Mouse (Mus musculus) CH12.LX (cell line): ENCODE measurements around the gene Retn. TPM values are rescaled to one million over a fixed set of nuclear protein-coding genes. Genes with fewer than 3 reads are reported as not detected.
A peak's percentile ranks its signal among the peaks of the same experiment; 100 is the strongest.

Experiments used
- DNase-seq: peaks from one replicate; pipeline ENCODE4 v3.0.0-alpha.2; 2013; ENCODE audit errors: extremely low read depth
- H3K27ac ChIP-seq: 2 replicates; pipeline ENCODE4 v1.5.1; 2012; ENCODE audit warnings: low read depth, mild to moderate bottlenecking, control low read depth, moderate library complexity; ENCODE audit not compliant: insufficient read depth
- H3K27me3 ChIP-seq: replicated peaks from 2 replicates; pipeline ENCODE3; 2012; ENCODE audit warnings: inconsistent platforms
- H3K36me3 ChIP-seq, 2 experiments: replicated peaks in 1 of 2; 2 replicates each; pipeline versions ENCODE3 to v1.6.1; 2012; ENCODE audit warnings: inconsistent platforms in 1 of 2, low read length in 1 of 2, mild to moderate bottlenecking in 1 of 2, mixed read lengths in 1 of 2, moderate library complexity in 1 of 2; ENCODE audit not compliant: control insufficient read depth in 1 of 2, insufficient read depth in 1 of 2
- H3K4me1 ChIP-seq, 2 experiments: 2 replicates each; pipeline ENCODE4 v1.6.1; 2012; ENCODE audit warnings: inconsistent platforms in 1 of 2, moderate library complexity in 1 of 2; ENCODE audit not compliant: insufficient read depth in 2 of 2, control insufficient read depth in 1 of 2
- H3K4me2 ChIP-seq: 2 replicates; pipeline ENCODE4 v1.6.1; 2012; ENCODE audit warnings: low read depth, mild to moderate bottlenecking, control low read depth; ENCODE audit not compliant: poor library complexity, insufficient read depth, severe bottlenecking
- H3K4me3 ChIP-seq, 3 experiments: fragments of 150-350 bp in 1 of 3; sonication (generic) in 1 of 3; replicated peaks in 1 of 3; 2 replicates each; pipeline versions ENCODE3 to v1.5.1; 2011 to 2012; ENCODE audit warnings: low read depth in 2 of 3, low read length in 2 of 3, mild to moderate bottlenecking in 2 of 3, moderate library complexity in 2 of 3, control low read depth in 1 of 3, improper control_type of control experiment in 1 of 3, inconsistent platforms in 1 of 3, mixed read lengths in 1 of 3; ENCODE audit not compliant: poor library complexity in 1 of 3
- H3K79me2 ChIP-seq: replicated peaks from 2 replicates; pipeline ENCODE4 v1.6.1; 2012; ENCODE audit warnings: mild to moderate bottlenecking, moderate library complexity; ENCODE audit not compliant: control insufficient read depth, poor library complexity, insufficient read depth, severe bottlenecking; ENCODE audit errors: extremely low read depth
- H3K9ac ChIP-seq: 2 replicates; pipeline ENCODE4 v1.6.1; 2012; ENCODE audit warnings: low read depth, mild to moderate bottlenecking, control low read depth, moderate library complexity; ENCODE audit not compliant: insufficient read depth
- H3K9me3 ChIP-seq: replicated peaks from 2 replicates; pipeline ENCODE3; 2012; ENCODE audit warnings: low read length, inconsistent platforms, mixed read lengths
- BHLHE40 ChIP-seq: IDR thresholded peaks from 2 replicates; pipeline ENCODE4 v1.6.1; 2011; ENCODE audit warnings: mild to moderate bottlenecking, low read depth, low read length, improper control_type of control experiment
- E2F4 ChIP-seq: IDR thresholded peaks from 2 replicates; pipeline ENCODE4 v1.6.1; 2011; ENCODE audit warnings: low read depth, low read length, improper control_type of control experiment; ENCODE audit not compliant: insufficient replicate concordance
- ELF1 ChIP-seq: IDR thresholded peaks from 2 replicates; pipeline ENCODE4 v1.6.1; 2014; ENCODE audit warnings: low read depth, mild to moderate bottlenecking, inconsistent platforms, low read length, improper control_type of control experiment
- ETS1 ChIP-seq: conservative IDR thresholded peaks from 2 replicates; pipeline ENCODE4 v1.6.1; 2012; ENCODE audit warnings: low read depth, mild to moderate bottlenecking, inconsistent platforms, low read length, improper control_type of control experiment, moderate library complexity
- JUN ChIP-seq: IDR thresholded peaks from 2 replicates; pipeline ENCODE4 v1.6.1; 2011; ENCODE audit warnings: low read depth, mild to moderate bottlenecking, low read length, improper control_type of control experiment, moderate library complexity; ENCODE audit not compliant: insufficient read depth
- JUND ChIP-seq: conservative IDR thresholded peaks from 2 replicates; pipeline ENCODE4 v1.6.1; 2011; ENCODE audit warnings: low read depth, low read length, improper control_type of control experiment
- MAX ChIP-seq: IDR thresholded peaks from 2 replicates; pipeline ENCODE4 v1.6.1; 2011; ENCODE audit warnings: low read length, improper control_type of control experiment
- MAZ ChIP-seq: IDR thresholded peaks from 2 replicates; pipeline ENCODE4 v1.6.1; 2012; ENCODE audit warnings: low read depth, mild to moderate bottlenecking, inconsistent platforms, low read length, improper control_type of control experiment, moderate library complexity
- MXI1 ChIP-seq: IDR thresholded peaks from 2 replicates; pipeline ENCODE4 v1.6.1; 2011; ENCODE audit warnings: mild to moderate bottlenecking, low read depth, low read length, improper control_type of control experiment
- MYC ChIP-seq: IDR thresholded peaks from 2 replicates; pipeline ENCODE4 v1.6.1; 2011; ENCODE audit warnings: low read depth, mild to moderate bottlenecking, improper control_type of control experiment, low read length
- NRF1 ChIP-seq: IDR thresholded peaks from 2 replicates; pipeline ENCODE4 v1.6.1; 2014; ENCODE audit warnings: low read depth, mild to moderate bottlenecking, inconsistent platforms, low read length, improper control_type of control experiment, moderate library complexity
- PAX5 ChIP-seq: IDR thresholded peaks from 2 replicates; pipeline ENCODE4 v1.6.1; 2012; ENCODE audit warnings: low read length, inconsistent platforms, mixed read lengths
- POLR2A ChIP-seq: IDR thresholded peaks from 2 replicates; pipeline ENCODE4 v1.6.1; 2011; ENCODE audit warnings: low read depth, mild to moderate bottlenecking, improper control_type of control experiment, low read length
- RCOR1 ChIP-seq: conservative IDR thresholded peaks from 2 replicates; pipeline ENCODE4 v1.6.1; 2012; ENCODE audit warnings: low read depth, mild to moderate bottlenecking, inconsistent platforms, low read length, improper control_type of control experiment
- TCF12 ChIP-seq: IDR thresholded peaks from 2 replicates; pipeline ENCODE4 v1.6.1; 2014; ENCODE audit warnings: low read depth, mild to moderate bottlenecking, inconsistent platforms, low read length, improper control_type of control experiment
- USF1 ChIP-seq: IDR thresholded peaks from 2 replicates; pipeline ENCODE4 v1.6.1; 2014; ENCODE audit warnings: low read depth, mild to moderate bottlenecking, inconsistent platforms, low read length, improper control_type of control experiment
- ZKSCAN1 ChIP-seq: IDR thresholded peaks from 2 replicates; pipeline ENCODE4 v1.6.1; 2012; ENCODE audit warnings: low read depth, inconsistent platforms, low read length, improper control_type of control experiment, borderline replicate concordance
- ZNF384 ChIP-seq: IDR thresholded peaks from 2 replicates; pipeline ENCODE4 v1.6.1; 2012; ENCODE audit warnings: low read depth, low read length, improper control_type of control experiment, inconsistent platforms
- dilution Hi-C: fragments of 300-500 bp; cut with MboI; formaldehyde crosslinking; loops from 2 replicates; pipeline ENCODE4 v1.14.3; 2020; ENCODE audit warnings: low sequenced_read_pairs; ENCODE audit not compliant: extremely low pct_unique_long_range_greater_than_20kb, extremely low pct_ligation_motif_present
- in situ Hi-C: fragments of 300-500 bp; cut with MboI; formaldehyde crosslinking; loops from 3 replicates; pipeline ENCODE4 v1.14.3; 2019; ENCODE audit warnings: low sequenced_read_pairs, low pct_ligation_motif_present, low pct_unique_long_range_greater_than_20kb, mixed read lengths
- polyA plus RNA-seq: library from polyadenylated mRNA; unstranded; fragments of >175 nt; gene quantifications from 2 replicates; pipeline ENCODE4 v1.2.1, GENCODE M21; 2012; ENCODE audit warnings: low read depth; ENCODE audit not compliant: insufficient read length
- total RNA-seq, 2 experiments: library from RNA; depleted of rRNA; stranded (reverse); fragments of 300-350 nt in 1 of 2; fragments of >200 nt in 1 of 2; gene quantifications; 2 replicates each; pipeline ENCODE4 v1.2.3; 2012 to 2014

Gene Retn
- total and polyA plus RNA-seq, 3 experiments = 0.27 TPM; not detected in 2

- no peaks in the 10 kb centered on the region for H3K9me3 ChIP-seq
- peak overlapping the region; percentile 72 to 93 (median 90) for H3K4me3 ChIP-seq
- TF ChIP-seq POLR2A (no peak), ZNF384 (no peak), ELF1 (no peak), TCF12 (no peak), PAX5 (no peak), MYC (no peak), E2F4 (no peak), JUN (no peak), MXI1 (no peak), ETS1 (no peak), ZKSCAN1 (no peak), MAX (no peak), MAZ (no peak), USF1 (no peak), NRF1 (no peak), JUND (no peak), RCOR1 (no peak), BHLHE40 (no peak)
- in situ Hi-C loops = loop anchor here (10.0 kb wide), 1 partner anchor 47 kb away; no protein-coding TSS in a partner anchor
- peak overlapping the region; percentile 41 for H3K4me2 ChIP-seq
- H3K9ac ChIP-seq = peak overlapping the region; percentile 77
- H3K36me3 ChIP-seq = peaks cover 24 to 61% of the 10 kb centered on the region in 2 experiments
- DNase-seq = no peak
- dilution Hi-C loops = no loop called here
- H3K79me2 ChIP-seq = peaks cover 25% of the 10 kb centered on the region
- no peaks in the 10 kb centered on the region for H3K27me3 ChIP-seq
- H3K27ac ChIP-seq = no peak overlapping the region
- H3K4me1 ChIP-seq = peaks cover 6 to 27% of the 10 kb centered on the region in 2 experiments
Observed at GRCm38 (mm10) chr8:3622119-3622518, 33.5 kb upstream of the Retn start.

- dilution Hi-C loops = no loop called here
- Histone ChIP-seq H3K4me1 (peaks cover 6 to 24% of the 10 kb centered on the region in 2 experiments), H3K27ac (no peak within 1 kb of the TSS)
- no peak for TF ChIP-seq ELF1
- TF ChIP-seq, all 38 proteins: peak for 0
- Histone ChIP-seq H3K9ac (no peak within 1 kb of the TSS), H3K36me3 (peaks cover 8 to 36% of the 10 kb centered on the region in 2 experiments), H3K4me3 (no peak within 1 kb of the TSS), H3K79me2 (peaks cover 7% of the 10 kb centered on the region), H3K9me3 (no peaks in the 10 kb centered on the region), H3K4me2 (no peak within 1 kb of the TSS), H3K27me3 (peaks cover 2% of the 10 kb centered on the region)
- no peak for DNase-seq
- in situ Hi-C loops = loop anchor here (5.0 to 10.0 kb wide), 2 partner anchors 47 to 51 kb away; partner anchors contain the start of gene Fcor
Observed at GRCm38 (mm10) chr8:3625445-3625844, 30.1 kb upstream of the Retn start, which contains the start of gene Pcp2. Gene Pcp2, minus strand, starts transcription at chr8:3625545.
